Mouse (Mus musculus): Measurements from ENCODE around the gene Tmem181a.
"Not testable (repeated sequence)": the region's sequence is repeated elsewhere in the genome, so short reads cannot be mapped to it uniquely, and the experiment has no call there.

The Tmem181a gene

GRCm38 (mm10) chr17:6256400-6257069 lies at the start of gene Tmem181a:
TSS of gene Tmem181a (plus strand) at chr17:6256860.
- not testable (repeated sequence) for DNase-seq (ENCODE audit: low read depth)

- no peak for DNase-seq (ENCODE audit: low read depth)
Observed at GRCm38 (mm10) chr17:6211721-6212120, 44.9 kb upstream of the Tmem181a start.

GRCm38 (mm10) chr17:6215640-6216039 lies 41.0 kb upstream of the Tmem181a start:
- DNase-seq (ENCODE audit: low read depth) = no peak

- no peak for DNase-seq (ENCODE audit: low read depth)
Observed at GRCm38 (mm10) chr17:6216514-6216913, 40.1 kb upstream of the Tmem181a start.

GRCm38 (mm10) chr17:6232633-6233032 lies 24.0 kb upstream of the Tmem181a start:
- not testable (repeated sequence) for DNase-seq (ENCODE audit: low read depth)

GRCm38 (mm10) chr17:6251298-6251697 lies 5.4 kb upstream of the Tmem181a start:
- not testable (repeated sequence) for DNase-seq (ENCODE audit: low read depth)

GRCm38 (mm10) chr17:6257070-6257456 lies 403 bp downstream of the Tmem181a start:
- DNase-seq (ENCODE audit: low read depth) = not testable (repeated sequence)

- peak; percentile 41 for DNase-seq (ENCODE audit: low read depth)
Observed at GRCm38 (mm10) chr17:6269876-6270831, 13.5 kb downstream of the Tmem181a start.

- peak; percentile 49 for DNase-seq (ENCODE audit: low read depth)
Observed at GRCm38 (mm10) chr17:6270840-6271239, 14.2 kb downstream of the Tmem181a start.

GRCm38 (mm10) chr17:6271970-6272369 lies 15.3 kb downstream of the Tmem181a start:
- peak; percentile 2 for DNase-seq (ENCODE audit: low read depth)

- DNase-seq (ENCODE audit: low read depth) = not testable (repeated sequence)
Observed at GRCm38 (mm10) chr17:6274693-6275092, 18.0 kb downstream of the Tmem181a start.

- DNase-seq (ENCODE audit: low read depth) = not testable (repeated sequence)
Observed at GRCm38 (mm10) chr17:6279205-6279604, 22.5 kb downstream of the Tmem181a start.

- not testable (repeated sequence) for DNase-seq (ENCODE audit: low read depth)
Observed at GRCm38 (mm10) chr17:6279772-6280171, 23.1 kb downstream of the Tmem181a start.

GRCm38 (mm10) chr17:6280513-6280912 lies 23.9 kb downstream of the Tmem181a start:
- not testable (repeated sequence) for DNase-seq (ENCODE audit: low read depth)

- not testable (repeated sequence) for DNase-seq (ENCODE audit: low read depth)
Observed at GRCm38 (mm10) chr17:6283137-6283536, 26.5 kb downstream of the Tmem181a start.

- DNase-seq (ENCODE audit: low read depth) = not testable (repeated sequence)
Observed at GRCm38 (mm10) chr17:6286169-6286568, 29.5 kb downstream of the Tmem181a start.

- not testable (repeated sequence) for DNase-seq (ENCODE audit: low read depth)
Observed at GRCm38 (mm10) chr17:6289045-6289444, 32.4 kb downstream of the Tmem181a start.

- DNase-seq (ENCODE audit: low read depth) = not testable (repeated sequence)
Observed at GRCm38 (mm10) chr17:6293882-6294281, 37.2 kb downstream of the Tmem181a start.

GRCm38 (mm10) chr17:6297060-6297795 lies 40.6 kb downstream of the Tmem181a start:
- not testable (repeated sequence) for DNase-seq (ENCODE audit: low read depth)

- not testable (repeated sequence) for DNase-seq (ENCODE audit: low read depth)
Observed at GRCm38 (mm10) chr17:6300190-6300863, 43.7 kb downstream of the Tmem181a start.

- not testable (repeated sequence) for DNase-seq (ENCODE audit: low read depth)
Observed at GRCm38 (mm10) chr17:6304891-6305290, 48.2 kb downstream of the Tmem181a start.
